Mouse (Mus musculus) CH12.LX (cell line): ENCODE measurements around the gene Bcas3. TPM values are rescaled to one million over a fixed set of nuclear protein-coding genes. Genes with fewer than 3 reads are reported as not detected.

Experiments used
- DNase-seq: peaks from one replicate; pipeline ENCODE4 v3.0.0-alpha.2; 2013; ENCODE audit errors: extremely low read depth
- H3K27ac ChIP-seq: 2 replicates; pipeline ENCODE4 v1.5.1; 2012; ENCODE audit warnings: low read depth, mild to moderate bottlenecking, control low read depth, moderate library complexity; ENCODE audit not compliant: insufficient read depth
- H3K27me3 ChIP-seq: replicated peaks from 2 replicates; pipeline ENCODE3; 2012; ENCODE audit warnings: inconsistent platforms
- H3K36me3 ChIP-seq, 2 experiments: replicated peaks in 1 of 2; 2 replicates each; pipeline versions ENCODE3 to v1.6.1; 2012; ENCODE audit warnings: inconsistent platforms in 1 of 2, low read length in 1 of 2, mild to moderate bottlenecking in 1 of 2, mixed read lengths in 1 of 2, moderate library complexity in 1 of 2; ENCODE audit not compliant: control insufficient read depth in 1 of 2, insufficient read depth in 1 of 2
- H3K4me1 ChIP-seq, 2 experiments: 2 replicates each; pipeline ENCODE4 v1.6.1; 2012; ENCODE audit warnings: inconsistent platforms in 1 of 2, moderate library complexity in 1 of 2; ENCODE audit not compliant: insufficient read depth in 2 of 2, control insufficient read depth in 1 of 2
- H3K4me2 ChIP-seq: 2 replicates; pipeline ENCODE4 v1.6.1; 2012; ENCODE audit warnings: low read depth, mild to moderate bottlenecking, control low read depth; ENCODE audit not compliant: poor library complexity, insufficient read depth, severe bottlenecking
- H3K4me3 ChIP-seq, 3 experiments: fragments of 150-350 bp in 1 of 3; sonication (generic) in 1 of 3; replicated peaks in 1 of 3; 2 replicates each; pipeline versions ENCODE3 to v1.5.1; 2011 to 2012; ENCODE audit warnings: low read depth in 2 of 3, low read length in 2 of 3, mild to moderate bottlenecking in 2 of 3, moderate library complexity in 2 of 3, control low read depth in 1 of 3, improper control_type of control experiment in 1 of 3, inconsistent platforms in 1 of 3, mixed read lengths in 1 of 3; ENCODE audit not compliant: poor library complexity in 1 of 3
- H3K79me2 ChIP-seq: replicated peaks from 2 replicates; pipeline ENCODE4 v1.6.1; 2012; ENCODE audit warnings: mild to moderate bottlenecking, moderate library complexity; ENCODE audit not compliant: control insufficient read depth, poor library complexity, insufficient read depth, severe bottlenecking; ENCODE audit errors: extremely low read depth
- H3K9ac ChIP-seq: 2 replicates; pipeline ENCODE4 v1.6.1; 2012; ENCODE audit warnings: low read depth, mild to moderate bottlenecking, control low read depth, moderate library complexity; ENCODE audit not compliant: insufficient read depth
- H3K9me3 ChIP-seq: replicated peaks from 2 replicates; pipeline ENCODE3; 2012; ENCODE audit warnings: low read length, inconsistent platforms, mixed read lengths
- CHD1 ChIP-seq: IDR thresholded peaks from 2 replicates; pipeline ENCODE4 v1.6.1; 2012; ENCODE audit warnings: low read depth, low read length, improper control_type of control experiment, inconsistent platforms
- CTCF ChIP-seq, 2 experiments: IDR thresholded peaks in 1 of 2; conservative IDR thresholded peaks in 1 of 2; 2 replicates each; pipeline ENCODE4 v1.5.1; 2011 to 2012; ENCODE audit warnings: low read depth in 2 of 2, low read length in 2 of 2, improper control_type of control experiment in 1 of 2, inconsistent platforms in 1 of 2, mild to moderate bottlenecking in 1 of 2, moderate library complexity in 1 of 2
- ELF1 ChIP-seq: IDR thresholded peaks from 2 replicates; pipeline ENCODE4 v1.6.1; 2014; ENCODE audit warnings: low read depth, mild to moderate bottlenecking, inconsistent platforms, low read length, improper control_type of control experiment
- EP300 ChIP-seq: IDR thresholded peaks from 2 replicates; pipeline ENCODE4 v1.6.1; 2011; ENCODE audit warnings: low read length, improper control_type of control experiment
- GABPA ChIP-seq: IDR thresholded peaks from 2 replicates; pipeline ENCODE4 v1.6.1; 2012; ENCODE audit warnings: low read depth, low read length, improper control_type of control experiment, inconsistent platforms; ENCODE audit not compliant: insufficient replicate concordance
- HCFC1 ChIP-seq: IDR thresholded peaks from 2 replicates; pipeline ENCODE4 v1.6.1; 2012; ENCODE audit warnings: low read depth, mild to moderate bottlenecking, inconsistent platforms, low read length, improper control_type of control experiment
- JUND ChIP-seq: conservative IDR thresholded peaks from 2 replicates; pipeline ENCODE4 v1.6.1; 2011; ENCODE audit warnings: low read depth, low read length, improper control_type of control experiment
- KAT2A ChIP-seq: IDR thresholded peaks from 2 replicates; pipeline ENCODE4 v1.6.1; 2012; ENCODE audit warnings: low read length, improper control_type of control experiment, inconsistent platforms; ENCODE audit not compliant: insufficient replicate concordance
- MAFK ChIP-seq: IDR thresholded peaks from 2 replicates; pipeline ENCODE4 v1.6.1; 2011; ENCODE audit warnings: low read length, improper control_type of control experiment; ENCODE audit not compliant: insufficient replicate concordance
- MAX ChIP-seq: IDR thresholded peaks from 2 replicates; pipeline ENCODE4 v1.6.1; 2011; ENCODE audit warnings: low read length, improper control_type of control experiment
- MAZ ChIP-seq: IDR thresholded peaks from 2 replicates; pipeline ENCODE4 v1.6.1; 2012; ENCODE audit warnings: low read depth, mild to moderate bottlenecking, inconsistent platforms, low read length, improper control_type of control experiment, moderate library complexity
- NELFE ChIP-seq: IDR thresholded peaks from 2 replicates; pipeline ENCODE4 v1.6.1; 2011; ENCODE audit warnings: low read depth, low read length, improper control_type of control experiment
- PAX5 ChIP-seq: IDR thresholded peaks from 2 replicates; pipeline ENCODE4 v1.6.1; 2012; ENCODE audit warnings: low read length, inconsistent platforms, mixed read lengths
- POLR2A ChIP-seq: IDR thresholded peaks from 2 replicates; pipeline ENCODE4 v1.6.1; 2011; ENCODE audit warnings: low read depth, mild to moderate bottlenecking, improper control_type of control experiment, low read length
- POLR2AphosphoS2 ChIP-seq: IDR thresholded peaks from 2 replicates; pipeline ENCODE4 v1.6.1; 2011; ENCODE audit warnings: low read depth, low read length, improper control_type of control experiment
- RAD21 ChIP-seq: IDR thresholded peaks from 2 replicates; pipeline ENCODE4 v1.6.1; 2011; ENCODE audit warnings: low read depth, mild to moderate bottlenecking, low read length, improper control_type of control experiment, moderate library complexity
- SIN3A ChIP-seq: IDR thresholded peaks from 2 replicates; pipeline ENCODE4 v1.6.1; 2012; ENCODE audit warnings: low read length, improper control_type of control experiment, inconsistent platforms
- SMC3 ChIP-seq: IDR thresholded peaks from 2 replicates; pipeline ENCODE4 v1.6.1; 2011; ENCODE audit warnings: low read depth, low read length, improper control_type of control experiment
- TBP ChIP-seq: conservative IDR thresholded peaks from 2 replicates; pipeline ENCODE4 v1.6.1; 2011; ENCODE audit warnings: low read depth, low read length, improper control_type of control experiment
- TCF12 ChIP-seq: IDR thresholded peaks from 2 replicates; pipeline ENCODE4 v1.6.1; 2014; ENCODE audit warnings: low read depth, mild to moderate bottlenecking, inconsistent platforms, low read length, improper control_type of control experiment
- UBTF ChIP-seq: IDR thresholded peaks from 2 replicates; pipeline ENCODE4 v1.6.1; 2012; ENCODE audit warnings: low read depth, mild to moderate bottlenecking, inconsistent platforms, low read length, improper control_type of control experiment, moderate library complexity
- ZC3H11A ChIP-seq: IDR thresholded peaks from 2 replicates; pipeline ENCODE4 v1.6.1; 2012; ENCODE audit warnings: low read depth, mild to moderate bottlenecking, inconsistent platforms, low read length, improper control_type of control experiment
- ZKSCAN1 ChIP-seq: IDR thresholded peaks from 2 replicates; pipeline ENCODE4 v1.6.1; 2012; ENCODE audit warnings: low read depth, inconsistent platforms, low read length, improper control_type of control experiment, borderline replicate concordance
- ZMIZ1 ChIP-seq: IDR thresholded peaks from 2 replicates; pipeline ENCODE4 v1.6.1; 2012; ENCODE audit warnings: low read depth, mild to moderate bottlenecking, inconsistent platforms, low read length, improper control_type of control experiment
- dilution Hi-C: fragments of 300-500 bp; cut with MboI; formaldehyde crosslinking; loops from 2 replicates; pipeline ENCODE4 v1.14.3; 2020; ENCODE audit warnings: low sequenced_read_pairs; ENCODE audit not compliant: extremely low pct_unique_long_range_greater_than_20kb, extremely low pct_ligation_motif_present
- in situ Hi-C: fragments of 300-500 bp; cut with MboI; formaldehyde crosslinking; loops from 3 replicates; pipeline ENCODE4 v1.14.3; 2019; ENCODE audit warnings: low sequenced_read_pairs, low pct_ligation_motif_present, low pct_unique_long_range_greater_than_20kb, mixed read lengths
- polyA plus RNA-seq: library from polyadenylated mRNA; unstranded; fragments of >175 nt; gene quantifications from 2 replicates; pipeline ENCODE4 v1.2.1, GENCODE M21; 2012; ENCODE audit warnings: low read depth; ENCODE audit not compliant: insufficient read length
- total RNA-seq, 2 experiments: library from RNA; depleted of rRNA; stranded (reverse); fragments of 300-350 nt in 1 of 2; fragments of >200 nt in 1 of 2; gene quantifications; 2 replicates each; pipeline ENCODE4 v1.2.3; 2012 to 2014

Gene Bcas3
- total and polyA plus RNA-seq, 3 experiments, result 8.2 to 21.3 (median 9.7) TPM

- TF ChIP-seq TBP (0 out of 2 replicates have a peak, but pooled peaks have one; percentile 46), MAFK (no peak), SIN3A (no peak), SMC3 (peak; percentile 98), GABPA (no peak), JUND (no peak), CHD1 (no peak), POLR2AphosphoS2 (no peak)
These were observed 496.1 kb downstream of the Bcas3 start (continued) for GRCm38 (mm10) chr11:85849037-85849436.

GRCm38 (mm10) chr11:85850233-85850632 lies 497.3 kb downstream of the Bcas3 start, which contains the start of gene Gm11444:
Gm11444 (minus strand) TSS chr11:85850333.
- H3K27me3 ChIP-seq, result peaks cover 20% of the 10 kb centered on the region
- dilution Hi-C loops (no loop called here), in situ Hi-C loops (loop anchor here (10.0 kb wide), 1 partner anchor 315 kb away; no protein-coding TSS in a partner anchor)
- no peak within 1 kb of the TSS for H3K27ac ChIP-seq
- H3K4me3 ChIP-seq, result no peak within 1 kb of the TSS
- TF ChIP-seq GABPA, result no peak
- no peak for TF ChIP-seq POLR2A
- TF ChIP-seq EP300, result no peak
- TF ChIP-seq SMC3, result no peak
- no peak for TF ChIP-seq ZC3H11A
- no peak for TF ChIP-seq HCFC1
- no peak for TF ChIP-seq ZKSCAN1
- TF ChIP-seq KAT2A, result no peak
- TF ChIP-seq NELFE, result no peak
- no peak for TF ChIP-seq UBTF
- no peak for TF ChIP-seq MAX
- H3K79me2 ChIP-seq, result no peaks in the 10 kb centered on the region
- H3K4me2 ChIP-seq, result peak within 1 kb of the TSS; percentile 22; the same call in 1 of the 2 replicates
- no peak for DNase-seq
- H3K9me3 ChIP-seq, result no peaks in the 10 kb centered on the region
- H3K9ac ChIP-seq, result no peak within 1 kb of the TSS
- H3K36me3 ChIP-seq, result no peaks in the 10 kb centered on the region
- H3K4me1 ChIP-seq, result peaks cover 6 to 12% of the 10 kb centered on the region in 2 experiments

- Histone ChIP-seq H3K27me3 (peaks cover 15% of the 10 kb centered on the region), H3K79me2 (no peaks in the 10 kb centered on the region), H3K4me3 (no peak overlapping the region), H3K27ac (no peak overlapping the region), H3K9ac (no peak overlapping the region), H3K36me3 (no peaks in the 10 kb centered on the region), H3K4me1 (peaks cover 6 to 12% of the 10 kb centered on the region in 2 experiments), H3K9me3 (no peaks in the 10 kb centered on the region), H3K4me2 (no peak overlapping the region)
- peak; percentile 34 for DNase-seq
- TF ChIP-seq MAZ (no peak), ZMIZ1 (no peak), SMC3 (peak; percentile 64), ELF1 (0 out of 2 replicates have a peak, but pooled peaks have one; percentile 32), TCF12 (peak; percentile 19; the same call in 1 of the 2 replicates), CTCF (conservative IDR thresholded peaks at IDR 0.05 in 1 of 2, IDR thresholded peaks at IDR 0.05 in 1 of 2; ENCODE audit: low read depth in 2 of 2, low read length in 2 of 2) (peak; percentile 32 to 66; a peak in 3 of 4 replicates), RAD21 (peak; percentile 23), PAX5 (no peak)
- in situ Hi-C loops, result loop anchor here (10.0 kb wide), 1 partner anchor 314 kb away; no protein-coding TSS in a partner anchor
- dilution Hi-C loops, result no loop called here
These were observed 497.8 kb downstream of the Bcas3 start for GRCm38 (mm10) chr11:85850758-85851157.
